Mouse (Mus musculus) heart, postnatal 0 days (tissue): ENCODE measurements at regions not wholly inside any gene's neighbourhood (a gene's known extent, or its start where the extent isn't known, plus 50 kb on each side); places are given as distances from the start of the nearest gene placed in this dataset.
A peak's percentile ranks its signal among the peaks of the same experiment; 100 is the strongest.

Source experiments
- CTCF ChIP-seq: IDR thresholded peaks from 2 replicates; pipeline ENCODE4 v1.5.1; 2016; ENCODE audit warnings: antibody characterized with exemption, control low read depth, low read depth
- EP300 ChIP-seq: IDR thresholded peaks from 2 replicates; pipeline ENCODE4 v1.6.1; 2016; ENCODE audit warnings: antibody characterized with exemption, low read depth

- no peak for TF ChIP-seq CTCF
- 0 out of 2 replicates have a peak, but pooled peaks have one; percentile 15 for TF ChIP-seq EP300
Measured at GRCm38 (mm10) chr16:26163401-26163800, 57.8 kb upstream of the P3h2 start.
